Mouse (Mus musculus) left cerebral cortex, postnatal 36 days (tissue): ENCODE data around the gene Eif4a2. TPM values are rescaled to one million over a fixed set of nuclear protein-coding genes. Genes with fewer than 3 reads are reported as not detected.
A peak's percentile ranks its signal among the peaks of the same experiment; 100 is the strongest.

ENCODE experiments used
- DNase-seq, 2 experiments: peaks; one replicate each; pipeline ENCODE4 v3.0.0; 2021 to 2022; ENCODE audit warnings: low spot score in 2 of 2, mixed read lengths in 1 of 2
- intact Hi-C: fragments of 180-260 bp; cut with DNase I; formaldehyde crosslinking; loops from one replicate; pipeline ENCODE4 v1.15.1; 2025
- total RNA-seq, 2 experiments: library from RNA; stranded (reverse); gene quantifications; 2 replicates each; pipeline ENCODE4 v1.2.3; 2021

Eif4a2 gene
- total RNA-seq, 2 experiments from 2014 or later, result 863 to 878 TPM

- no peak for DNase-seq
- intact Hi-C loops, result no loop called here
These were observed 23.1 kb downstream of the Eif4a2 start for GRCm38 (mm10) chr16:23130303-23130702.

- intact Hi-C loops, result no loop called here
- no peak for DNase-seq
These were observed 25.1 kb downstream of the Eif4a2 start for GRCm38 (mm10) chr16:23132336-23132735.

GRCm38 (mm10) chr16:23135421-23136149 is 28.3 kb downstream of the Eif4a2 start:
- DNase-seq, result no peak
- intact Hi-C loops, result loop anchor here (2.0 kb wide), 1 partner anchor 47 kb away; no protein-coding TSS in a partner anchor

GRCm38 (mm10) chr16:23136406-23136970 is 29.2 kb downstream of the Eif4a2 start:
- DNase-seq, result no peak
- intact Hi-C loops, result no loop called here

GRCm38 (mm10) chr16:23140911-23141310 is 33.7 kb downstream of the Eif4a2 start:
- DNase-seq, result no peak
- intact Hi-C loops, result no loop called here

- intact Hi-C loops, result no loop called here
- DNase-seq, result no peak
These were observed 37.1 kb downstream of the Eif4a2 start for GRCm38 (mm10) chr16:23144326-23144725.

- DNase-seq, result no peak
- intact Hi-C loops, result no loop called here
These were observed 38.0 kb downstream of the Eif4a2 start for GRCm38 (mm10) chr16:23145211-23145610.

GRCm38 (mm10) chr16:23146280-23146679 is 39.0 kb downstream of the Eif4a2 start, which contains the start of gene Adipoq:
Adipoq (plus strand) TSS chr16:23146536.
- no peak for DNase-seq
- intact Hi-C loops, result no loop called here

- DNase-seq, result no peak
- intact Hi-C loops, result no loop called here
These were observed 41.7 kb downstream of the Eif4a2 start for GRCm38 (mm10) chr16:23148936-23149335.

GRCm38 (mm10) chr16:23149396-23149795 is 42.2 kb downstream of the Eif4a2 start:
- intact Hi-C loops, result no loop called here
- no peak for DNase-seq

- intact Hi-C loops, result loop anchor here (1.0 to 5.0 kb wide), 2 partner anchors 76 to 252 kb away; no protein-coding TSS in a partner anchor
- peak in 1 of 2 experiments; percentile 23 for DNase-seq
These were observed 44.2 kb downstream of the Eif4a2 start for GRCm38 (mm10) chr16:23151423-23151822.

GRCm38 (mm10) chr16:23154261-23154660 is 47.0 kb downstream of the Eif4a2 start:
- no peak for DNase-seq
- intact Hi-C loops, result loop anchor here (5.0 kb wide), 1 partner anchor 73 kb away; no protein-coding TSS in a partner anchor

- intact Hi-C loops, result loop anchor here (5.0 kb wide), 1 partner anchor 55 kb away; no protein-coding TSS in a partner anchor
- DNase-seq, result no peak
These were observed 49.8 kb downstream of the Eif4a2 start for GRCm38 (mm10) chr16:23157013-23157412.

GRCm38 (mm10) chr16:23158292-23158691 is 51.0 kb downstream of the Eif4a2 start:
- intact Hi-C loops, result loop anchor here (5.0 kb wide), 1 partner anchor 54 kb away; no protein-coding TSS in a partner anchor
- DNase-seq, result no peak

GRCm38 (mm10) chr16:23158957-23159356 is 51.7 kb downstream of the Eif4a2 start:
- no peak for DNase-seq
- intact Hi-C loops, result loop anchor here (5.0 kb wide), 1 partner anchor 53 kb away; no protein-coding TSS in a partner anchor

GRCm38 (mm10) chr16:23159749-23160148 is 52.5 kb downstream of the Eif4a2 start:
- intact Hi-C loops, result loop anchor here (5.0 kb wide), 1 partner anchor 53 kb away; no protein-coding TSS in a partner anchor
- DNase-seq, result no peak

GRCm38 (mm10) chr16:23162116-23162515 is 54.9 kb downstream of the Eif4a2 start:
- intact Hi-C loops, result no loop called here
- DNase-seq, result no peak
